Mouse (Mus musculus) bone marrow, adult 2 months (tissue): ENCODE results near the gene Lasp1.

Experiments
- CTCF ChIP-seq: fragments of 200-500 bp; IDR thresholded peaks from 2 replicates; pipeline ENCODE4 v1.5.1; 2011; ENCODE audit warnings: low read length, control low read depth; ENCODE audit not compliant: control insufficient read depth, insufficient read depth
- POLR2A ChIP-seq: fragments of 200-500 bp; IDR thresholded peaks from 2 replicates; pipeline ENCODE4 v1.6.1; 2011; ENCODE audit warnings: low read depth, mild to moderate bottlenecking, control low read depth, low read length, borderline replicate concordance; ENCODE audit not compliant: control insufficient read depth

DNA sequence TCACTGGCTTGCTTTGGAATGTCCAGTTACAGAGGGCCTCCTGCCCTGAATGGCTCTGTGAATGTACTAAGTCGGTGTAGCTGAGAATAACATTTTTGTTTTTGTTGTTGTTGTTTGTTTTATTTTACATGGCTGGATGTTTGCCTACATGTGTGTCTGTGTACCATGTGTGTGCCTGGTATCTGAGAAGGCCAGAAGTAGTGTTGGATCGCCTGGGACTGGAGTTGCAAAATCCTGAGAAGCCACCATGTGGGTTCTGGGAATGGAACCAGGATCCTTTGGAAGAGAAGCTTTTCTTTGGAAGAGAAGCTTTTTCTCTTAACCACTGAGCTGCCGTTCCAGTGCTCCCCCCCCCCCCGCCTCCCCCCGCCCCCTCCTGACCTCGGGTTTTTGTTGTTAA is 3.7 kb downstream of the Lasp1 start:
- TF ChIP-seq POLR2A (no peak), CTCF (no peak)
